Mouse (Mus musculus): ENCODE results near the gene Bptf. TPM values are rescaled to one million over a fixed set of nuclear protein-coding genes. Genes with fewer than 3 reads are reported as not detected.
"Not testable (repeated sequence)": the region's sequence is repeated elsewhere in the genome, so short reads cannot be mapped to it uniquely, and the experiment has no call there.

The Bptf gene
- polyA plus RNA-seq, 1 experiment, result 76.8 TPM

GRCm38 (mm10) chr11:106997976-106998375, 134.0 kb downstream of the Bptf start:
- no peak overlapping the region for H3K4me3 ChIP-seq (ENCODE audit: insufficient read depth, low read depth, low read length)
- no peak overlapping the region for H3K27ac ChIP-seq (ENCODE audit: insufficient read depth, low read depth, low read length)
- 17% methylated on average over 5 of the region's 5 CpGs for WGBS
- H3K4me1 ChIP-seq (ENCODE audit: control insufficient read depth, insufficient read depth, low read length), result peaks cover 6% of the 10 kb centered on the region; the same call in 1 of the 2 replicates
- TF ChIP-seq POLR2A (IDR thresholded peaks at IDR 0.05; ENCODE audit: insufficient read depth, low read depth, low read length) (no peak), CTCF (IDR thresholded peaks at IDR 0.05; ENCODE audit: insufficient read depth, low read depth, low read length) (no peak)

DNA sequence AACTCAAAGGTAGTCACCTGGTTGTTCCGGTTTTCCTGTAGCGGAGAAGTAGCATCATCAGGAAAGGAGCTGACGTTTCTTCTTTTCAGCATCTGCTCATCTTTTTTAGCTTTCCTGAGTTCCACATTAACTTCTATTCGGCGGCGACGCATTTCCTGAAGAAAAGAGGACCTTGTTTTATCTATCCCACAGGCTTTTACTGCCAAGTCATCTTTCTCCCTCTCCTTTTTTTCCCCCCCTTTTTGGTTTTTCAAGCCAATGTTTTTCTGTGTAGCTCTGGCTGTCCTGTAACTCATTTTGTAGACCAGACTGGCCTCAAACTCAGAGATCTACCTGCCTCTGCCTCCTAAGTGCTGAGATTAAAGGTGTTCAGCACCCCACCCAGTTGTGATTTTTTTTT, 135.4 kb downstream of the Bptf start:
- H3K4me1 ChIP-seq (ENCODE audit: control insufficient read depth, insufficient read depth, low read length); H3K27ac ChIP-seq (ENCODE audit: insufficient read depth, low read depth, low read length); H3K4me3 ChIP-seq (ENCODE audit: insufficient read depth, low read depth, low read length): not testable (repeated sequence)
- WGBS, result 92% methylated on average over 7 of the region's 7 CpGs

GRCm38 (mm10) chr11:106994246-106995085, 137.5 kb downstream of the Bptf start:
- Histone ChIP-seq H3K4me1 (ENCODE audit: control insufficient read depth, insufficient read depth, low read length) (peaks cover 6% of the 10 kb centered on the region; the same call in 1 of the 2 replicates), H3K4me3 (ENCODE audit: insufficient read depth, low read depth, low read length) (no peak overlapping the region), H3K27ac (ENCODE audit: insufficient read depth, low read depth, low read length) (no peak overlapping the region)
- no peak for TF ChIP-seq POLR2A (IDR thresholded peaks at IDR 0.05; ENCODE audit: insufficient read depth, low read depth, low read length)
- 80% methylated on average over 3 of the region's 3 CpGs for WGBS

DNA sequence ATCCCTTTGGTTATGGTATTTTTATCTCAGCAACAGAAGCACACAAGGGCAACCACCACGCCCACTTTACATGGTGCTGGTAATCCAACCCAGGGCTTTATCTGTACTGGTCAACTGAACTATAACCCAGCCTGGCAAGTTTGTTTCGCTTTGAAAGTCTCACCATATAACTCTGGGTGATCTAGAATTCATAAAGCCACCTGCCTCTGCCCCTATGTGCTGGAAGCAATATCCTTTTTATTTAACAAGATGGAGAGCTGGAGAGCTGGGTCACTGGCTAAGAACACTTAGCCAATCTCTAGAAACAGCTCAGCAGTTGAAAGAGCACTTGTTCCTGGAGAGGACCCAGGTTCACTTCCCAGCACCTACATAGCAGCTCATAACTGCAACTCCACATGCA, 144.5 kb downstream of the Bptf start:
- WGBS, result 97% methylated on average over 2 of the region's 2 CpGs
- Histone ChIP-seq H3K4me1 (ENCODE audit: control insufficient read depth, insufficient read depth, low read length) (no peaks in the 10 kb centered on the region), H3K4me3 (ENCODE audit: insufficient read depth, low read depth, low read length) (no peak overlapping the region), H3K27ac (ENCODE audit: insufficient read depth, low read depth, low read length) (no peak overlapping the region)
- TF ChIP-seq CTCF (IDR thresholded peaks at IDR 0.05; ENCODE audit: insufficient read depth, low read depth, low read length) (no peak), POLR2A (IDR thresholded peaks at IDR 0.05; ENCODE audit: insufficient read depth, low read depth, low read length) (no peak)

DNA sequence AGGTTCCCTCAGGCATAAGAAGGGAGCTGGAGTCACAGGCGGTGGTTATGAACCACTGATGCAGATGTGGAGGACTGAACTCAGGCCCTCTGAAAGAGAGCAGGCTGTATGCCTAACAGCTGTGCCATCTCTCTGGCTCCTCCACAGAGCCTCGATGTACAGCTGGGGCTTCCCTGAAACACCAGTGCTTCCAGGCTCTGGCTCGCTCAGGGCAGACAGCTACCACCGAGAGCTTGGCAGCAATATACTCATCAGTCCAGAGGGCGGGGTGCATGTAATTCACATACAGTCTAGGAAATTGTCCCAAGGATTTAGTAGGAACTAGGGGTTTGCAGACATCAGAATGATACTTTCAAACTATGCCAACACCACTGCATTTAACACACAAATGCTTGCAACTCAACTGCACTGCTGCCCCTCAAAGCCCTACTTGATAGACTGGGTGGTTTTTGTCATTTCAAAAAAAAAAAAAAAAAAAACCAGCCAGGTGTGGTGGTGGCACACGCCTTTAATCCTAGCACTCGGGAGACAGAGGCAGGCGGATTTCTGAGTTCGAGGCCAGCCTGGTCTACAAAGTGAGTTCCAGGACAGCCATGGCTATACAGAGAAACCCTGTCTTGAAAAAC, 145.8 kb downstream of the Bptf start:
- not testable (repeated sequence) for H3K4me3 ChIP-seq (ENCODE audit: insufficient read depth, low read depth, low read length); H3K27ac ChIP-seq (ENCODE audit: insufficient read depth, low read depth, low read length); H3K4me1 ChIP-seq (ENCODE audit: control insufficient read depth, insufficient read depth, low read length)
- WGBS, result 82% methylated on average over 9 of the region's 9 CpGs

Other genes starting within 250 kb of the Bptf start
- gene Smurf2, start 211.4 kb downstream of the Bptf start, polyA plus RNA-seq (2012; ENCODE audit: insufficient read depth, insufficient read length, low replicate concordance, missing spikeins), result not detected in 2 replicates
- not detected in 2 replicates for gene Kpna2, start 132.6 kb downstream of the Bptf start, polyA plus RNA-seq (2012; ENCODE audit: insufficient read depth, insufficient read length, low replicate concordance, missing spikeins)
- not detected in 2 replicates for gene 1810010H24Rik, start 106.4 kb downstream of the Bptf start, polyA plus RNA-seq (2012; ENCODE audit: insufficient read depth, insufficient read length, low replicate concordance, missing spikeins)
- gene Nol11, start 57.3 kb upstream of the Bptf start, polyA plus RNA-seq (2012; ENCODE audit: insufficient read depth, insufficient read length, low replicate concordance, missing spikeins), result not detected in 2 replicates

Measured in olfactory bulb, adult 2 months (tissue).